Mouse (Mus musculus) T-cell, adult 66 days (primary cell): ENCODE data around the gene Tut7. TPM values are rescaled to one million over a fixed set of nuclear protein-coding genes. Genes with fewer than 3 reads are reported as not detected.

Experiments
- total RNA-seq, 2 experiments: library from RNA; stranded (reverse); gene quantifications; 3 replicates in 1 of 2; 4 replicates in 1 of 2; pipeline ENCODE4 v1.2.4; 2023

The Tut7 gene
- total RNA-seq = 100 to 1,000 TPM; 210 to 213 TPM

DNA sequence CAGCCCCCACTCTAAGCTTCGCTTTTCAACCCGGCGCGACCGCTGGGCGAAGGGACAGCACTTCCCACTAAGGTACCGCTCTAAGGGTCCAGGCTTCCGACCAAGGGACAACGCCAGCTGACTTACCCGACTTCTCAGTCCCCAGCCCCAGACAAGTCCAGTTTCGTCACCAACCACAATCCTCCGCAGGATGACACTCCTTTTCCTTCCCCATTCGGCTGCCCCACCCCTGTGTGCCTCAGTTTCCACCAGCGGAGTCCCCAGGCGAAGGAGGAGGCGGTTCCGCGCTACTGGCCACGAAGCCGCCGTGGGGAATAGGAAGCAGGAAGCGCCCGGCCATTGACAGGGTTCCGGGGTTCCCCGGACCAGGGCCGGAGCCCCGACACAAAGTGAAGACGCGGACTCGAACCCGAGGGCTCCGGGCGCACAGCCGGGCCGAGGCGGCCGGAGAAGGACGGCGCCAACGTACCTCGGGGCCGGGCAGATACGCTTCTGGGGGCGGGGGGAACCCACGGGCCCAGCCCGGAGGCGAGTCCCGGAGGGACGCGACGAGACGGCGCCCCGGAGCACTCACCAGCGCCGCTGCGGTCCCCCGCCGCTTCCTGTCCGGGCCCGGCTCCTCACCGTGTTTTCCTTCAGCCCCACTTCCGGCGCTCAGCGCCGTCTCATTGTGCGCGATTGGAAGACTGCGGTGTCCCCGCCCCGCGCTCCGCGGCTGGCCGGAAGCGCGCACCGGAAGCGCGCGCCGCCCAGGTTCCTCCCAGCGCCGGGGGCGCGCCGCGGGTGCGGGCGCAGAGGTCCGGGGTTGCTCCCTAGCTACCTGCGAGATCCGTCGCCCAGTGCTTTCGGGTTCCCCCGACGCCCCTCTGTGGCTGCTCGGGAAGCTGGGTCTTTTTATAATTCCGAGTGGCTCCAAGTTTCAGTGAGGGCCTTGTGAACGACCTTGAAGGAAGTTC lies at the start of gene Tut7:
Gene Tut7, minus strand, starts transcription at position 641 of the 956 bp plus-strand sequence.

DNA sequence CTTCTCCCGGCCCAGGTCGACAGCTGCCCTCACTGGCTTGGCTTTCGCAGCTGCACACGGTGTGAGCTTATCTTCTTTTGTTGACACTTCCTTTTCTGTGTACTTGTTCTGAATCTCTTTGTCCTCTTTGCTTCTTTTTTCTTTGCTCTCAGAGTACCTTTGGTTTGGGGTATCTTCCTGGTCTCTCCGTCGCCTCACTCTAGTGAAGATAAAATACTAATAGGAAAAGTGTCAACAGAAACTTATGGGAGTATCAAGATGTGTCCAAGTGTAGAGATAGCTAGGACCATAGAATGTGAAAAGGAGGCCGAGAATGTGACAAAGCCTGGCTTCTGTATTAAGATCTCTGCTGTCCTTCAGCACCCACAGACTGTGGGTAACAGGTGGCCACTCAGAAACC lies 40.8 kb downstream of the Tut7 start, which contains the start of gene Gm49354:
Gene Gm49354, minus strand, starts transcription at position 101 of the 400 bp plus-strand sequence.

DNA sequence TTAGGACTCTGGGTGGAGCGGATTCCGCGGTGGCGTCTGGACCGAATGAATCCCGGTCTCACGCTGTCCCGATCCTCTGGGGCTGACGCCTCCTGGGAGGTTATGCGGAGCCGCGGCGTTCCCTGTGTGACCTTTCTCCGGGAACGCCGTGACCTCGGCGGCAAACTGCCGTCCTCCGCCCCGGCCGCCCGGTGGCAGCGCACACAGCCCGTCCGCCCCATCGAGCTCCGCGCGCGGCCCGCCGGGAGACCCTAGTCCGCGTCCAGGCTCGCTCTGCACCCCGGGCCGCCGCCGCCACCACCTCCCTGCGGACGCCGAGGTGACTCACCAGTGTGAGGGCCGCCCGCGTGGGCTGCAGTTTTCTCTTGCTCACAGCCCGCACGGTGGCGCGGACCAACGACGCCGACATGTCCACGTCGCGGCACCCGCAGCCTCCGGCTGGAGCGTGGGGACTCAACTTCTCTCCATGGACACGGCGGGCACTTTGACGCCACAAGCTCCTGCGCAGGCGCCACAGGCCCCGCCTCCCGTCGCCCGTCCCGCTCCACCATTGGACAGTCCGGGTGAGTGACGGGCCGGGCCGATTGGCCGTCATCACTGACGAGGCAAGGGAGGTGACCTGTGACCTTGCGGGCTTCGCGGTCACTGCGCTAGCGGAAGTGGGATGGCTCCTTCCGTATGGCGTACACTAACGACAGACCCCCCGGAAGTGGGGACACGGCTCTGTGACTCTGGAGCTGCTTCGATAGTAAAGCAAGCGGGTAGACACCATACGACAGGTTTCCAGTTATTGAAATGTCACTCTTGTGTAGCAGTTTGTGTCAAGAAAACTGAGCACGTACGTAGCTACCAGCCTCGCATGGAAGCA lies 53.4 kb downstream of the Tut7 start, which contains the start of gene Isca1:
Gene Isca1, minus strand, starts transcription at position 515 of the 868 bp plus-strand sequence.

DNA sequence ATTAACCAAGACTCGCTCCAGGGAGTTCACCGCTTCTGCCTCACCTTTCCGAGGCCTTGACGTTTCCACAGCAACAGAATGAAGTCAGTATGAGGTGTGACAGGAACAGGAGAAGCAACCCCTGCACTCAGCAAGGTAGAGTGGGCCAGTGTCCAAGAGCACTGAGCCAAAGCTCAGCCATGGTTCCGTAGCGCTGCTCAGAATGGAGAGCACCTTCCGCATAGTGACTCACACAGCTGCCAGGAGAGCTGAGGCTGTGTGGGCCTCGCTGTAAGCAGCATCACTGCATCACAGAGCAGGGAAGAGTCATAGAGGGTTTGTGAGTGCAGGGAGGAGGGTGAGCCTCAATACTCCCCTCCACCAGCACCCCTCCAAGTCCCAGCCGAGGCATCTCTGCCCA lies 76.2 kb downstream of the Tut7 start, which contains the start of gene 1700014D04Rik:
Gene 1700014D04Rik, minus strand, starts transcription at position 42 of the 400 bp plus-strand sequence.

GRCm38 (mm10) chr13:59731652-59732051 lies 91.3 kb downstream of the Tut7 start, which contains the start of gene Spata31d1d:
Gene Spata31d1d, minus strand, starts transcription at chr13:59731752.

Other genes starting within 250 kb of the Tut7 start
- 10 to 100 TPM; 44.9 to 60.6 TPM for gene Agtpbp1, start 237.9 kb downstream of the Tut7 start, total RNA-seq
- 10 to 100 TPM; 72.1 to 72.2 TPM for gene Naa35, start 237.9 kb downstream of the Tut7 start, total RNA-seq
- gene Golm1, start 147.3 kb downstream of the Tut7 start, total RNA-seq = 10 to 100 TPM; 58.3 to 62.0 TPM
- gene 4921517D22Rik, start 129.0 kb downstream of the Tut7 start, total RNA-seq = not detected
- gene Spata31d1a, start 112.8 kb downstream of the Tut7 start, total RNA-seq = not detected
- not detected for gene Spata31d1b, start 110.9 kb downstream of the Tut7 start, total RNA-seq
- gene Spata31d1d, start 91.4 kb downstream of the Tut7 start, total RNA-seq = not detected
- gene 1700014D04Rik, start 76.4 kb downstream of the Tut7 start, total RNA-seq = under 1 TPM; 0.18 to 0.99 TPM
- gene Isca1, start 53.3 kb downstream of the Tut7 start, total RNA-seq = 10 to 100 TPM; 70.8 to 71.3 TPM
- not detected for gene Gm49354, start 40.9 kb downstream of the Tut7 start, total RNA-seq